Mouse (Mus musculus) heart, embryonic 11.5 days (tissue): ENCODE data around the gene Ghrl. TPM values are rescaled to one million over a fixed set of nuclear protein-coding genes. Genes with fewer than 3 reads are reported as not detected.

Source experiments
- ATAC-seq: fragments of 200-750 bp; cut with Nextera tagmentation; replicated peaks from 2 replicates; pipeline ENCODE4 v1.8.0; 2017; ENCODE audit warnings: moderate library complexity; ENCODE audit not compliant: insufficient number of reproducible peaks, low FRiP score, low TSS enrichment
- H3K27ac ChIP-seq: fragments of 300-500 bp; sonication (generic); 2 replicates; pipeline ENCODE4 v1.5.1; 2014; ENCODE audit warnings: mild to moderate bottlenecking, low read depth, low read length
- H3K27me3 ChIP-seq: fragments of 300-500 bp; sonication (generic); 2 replicates; pipeline ENCODE4 v1.6.1; 2014; ENCODE audit warnings: mild to moderate bottlenecking, low read length, mixed read lengths; ENCODE audit not compliant: control insufficient read depth, insufficient read depth
- H3K36me3 ChIP-seq: fragments of 300-500 bp; sonication (generic); 2 replicates; pipeline ENCODE4 v1.6.1; 2014; ENCODE audit warnings: mild to moderate bottlenecking, low read length, moderate library complexity, mixed read lengths; ENCODE audit not compliant: control insufficient read depth, insufficient read depth
- H3K4me1 ChIP-seq: fragments of 300-500 bp; sonication (generic); 2 replicates; pipeline ENCODE4 v1.6.1; 2014; ENCODE audit warnings: low read length; ENCODE audit not compliant: control insufficient read depth, insufficient read depth
- H3K4me2 ChIP-seq: fragments of 300-500 bp; sonication (generic); 2 replicates; pipeline ENCODE4 v1.6.1; 2014; ENCODE audit warnings: mild to moderate bottlenecking, moderate library complexity
- H3K4me3 ChIP-seq: fragments of 300-500 bp; sonication (generic); 2 replicates; pipeline ENCODE4 v1.5.1; 2014; ENCODE audit warnings: low read depth, low read length
- H3K9ac ChIP-seq: fragments of 300-500 bp; sonication (generic); 2 replicates; pipeline ENCODE4 v1.6.1; 2014; ENCODE audit warnings: mild to moderate bottlenecking, low read depth, low read length, moderate library complexity
- H3K9me3 ChIP-seq: fragments of 300-500 bp; sonication (generic); replicated peaks from 2 replicates; pipeline ENCODE4 v1.6.1; 2016; ENCODE audit warnings: low read length; ENCODE audit not compliant: control insufficient read depth
- WGBS: fragments of 180-500 bp; shearing (Covaris S2); extraction: QIAGEN DNeasy Blood & Tissue Kit; methylation state at CpG from one replicate; pipeline ENCODE4 v1.1.7; 2014; ENCODE audit not compliant: insufficient replicate concordance; 5-methylcytosine and 5-hydroxymethylcytosine counted together
- polyA plus RNA-seq: library from polyadenylated mRNA; unstranded; fragments of >200 nt; fragmentation: Nextera tagmentation; extraction: Ambion mirVana; gene quantifications from 2 replicates; pipeline ENCODE4 v1.2.1, GENCODE M21; 2014

Ghrl gene
- polyA plus RNA-seq = 0.66 and 0.69 TPM in 2 replicates

DNA sequence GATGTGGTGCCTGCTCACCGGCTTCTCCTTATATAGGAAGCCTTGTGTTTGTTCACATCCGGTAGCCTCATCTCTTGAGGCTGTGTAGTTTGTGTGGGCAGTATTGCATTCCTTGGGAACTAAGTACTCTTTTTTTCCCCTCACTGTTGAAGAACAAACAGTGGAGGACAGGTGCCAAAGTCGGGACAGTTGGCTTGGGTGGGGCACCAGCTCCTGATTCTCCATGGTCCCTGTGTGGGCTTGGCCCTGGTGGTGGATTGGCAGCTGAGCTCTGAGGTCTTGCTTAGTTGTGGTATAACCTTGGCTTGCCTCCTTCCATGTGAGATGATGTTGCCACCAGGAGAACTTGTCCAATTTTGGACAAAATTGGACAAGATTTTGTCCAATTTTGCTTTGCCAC, at the start of gene Ghrl:
Ghrl (minus strand) TSS at position 3 of the 400 bp plus-strand sequence.
- Histone ChIP-seq H3K9ac (no peak within 1 kb of the TSS), H3K9me3 (no peaks in the 10 kb centered on the region), H3K36me3 (peaks cover 15% of the 10 kb centered on the region), H3K27ac (no peak within 1 kb of the TSS), H3K4me3 (no peak within 1 kb of the TSS), H3K4me1 (no peaks in the 10 kb centered on the region), H3K27me3 (no peaks in the 10 kb centered on the region), H3K4me2 (no peak within 1 kb of the TSS)
- WGBS = 89% methylated on average over 3 of the region's 3 CpGs
- no peak for ATAC-seq

DNA sequence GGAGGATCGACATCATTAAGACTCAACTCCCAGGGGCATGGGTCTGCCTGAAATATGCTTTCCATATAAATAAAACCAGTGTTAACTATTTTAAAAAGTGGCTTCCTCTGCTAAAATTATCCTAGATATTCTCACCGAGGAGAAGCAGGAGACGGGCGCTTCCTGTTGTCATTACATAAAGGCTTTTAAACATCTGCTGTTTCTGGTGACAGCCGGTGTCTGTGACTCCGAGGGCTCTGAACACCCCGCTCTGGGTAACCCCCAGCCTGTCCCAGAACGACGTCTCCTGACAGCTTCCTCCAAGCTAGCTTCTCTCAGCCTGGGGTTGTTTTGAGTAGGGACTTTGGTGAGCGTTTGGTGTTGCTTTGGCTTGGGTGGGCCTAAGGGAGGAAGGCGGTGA, 49.1 kb upstream of the Ghrl start:
- Histone ChIP-seq H3K9me3 (no peaks in the 10 kb centered on the region), H3K27ac (no peak overlapping the region), H3K4me3 (no peak overlapping the region), H3K4me1 (no peaks in the 10 kb centered on the region), H3K4me2 (no peak overlapping the region), H3K9ac (no peak overlapping the region), H3K36me3 (no peaks in the 10 kb centered on the region), H3K27me3 (peaks cover 5% of the 10 kb centered on the region)
- ATAC-seq = no peak
- 65% methylated on average over 11 of the region's 11 CpGs for WGBS

DNA sequence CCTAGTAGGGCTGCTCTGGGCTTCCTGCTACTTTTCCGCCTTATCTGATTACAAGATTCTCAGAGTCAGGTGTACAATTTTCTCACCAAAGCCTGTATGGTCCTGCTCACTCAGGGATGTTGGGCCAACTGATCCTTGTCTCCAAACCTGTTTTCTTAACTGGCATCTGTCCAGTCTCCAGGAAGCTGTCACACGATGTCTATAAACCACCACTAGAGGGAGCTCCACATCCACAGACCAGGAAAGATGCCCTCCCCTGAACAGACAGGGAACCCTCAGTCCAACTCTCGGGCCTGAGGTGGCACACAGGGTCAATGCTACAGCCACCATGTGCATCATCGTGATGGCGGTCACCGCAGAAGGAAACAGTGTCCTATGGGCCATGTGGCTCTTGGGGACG, 42.0 kb upstream of the Ghrl start:
- H3K36me3 ChIP-seq = no peaks in the 10 kb centered on the region
- no peak for ATAC-seq
- H3K9me3 ChIP-seq = no peaks in the 10 kb centered on the region
- H3K27ac ChIP-seq = no peak overlapping the region
- H3K4me3 ChIP-seq = no peak overlapping the region
- WGBS = 21% methylated on average over 7 of the region's 7 CpGs
- no peaks in the 10 kb centered on the region for H3K4me1 ChIP-seq
- H3K4me2 ChIP-seq = no peak overlapping the region
- H3K27me3 ChIP-seq = peaks cover 17% of the 10 kb centered on the region
- no peak overlapping the region for H3K9ac ChIP-seq

DNA sequence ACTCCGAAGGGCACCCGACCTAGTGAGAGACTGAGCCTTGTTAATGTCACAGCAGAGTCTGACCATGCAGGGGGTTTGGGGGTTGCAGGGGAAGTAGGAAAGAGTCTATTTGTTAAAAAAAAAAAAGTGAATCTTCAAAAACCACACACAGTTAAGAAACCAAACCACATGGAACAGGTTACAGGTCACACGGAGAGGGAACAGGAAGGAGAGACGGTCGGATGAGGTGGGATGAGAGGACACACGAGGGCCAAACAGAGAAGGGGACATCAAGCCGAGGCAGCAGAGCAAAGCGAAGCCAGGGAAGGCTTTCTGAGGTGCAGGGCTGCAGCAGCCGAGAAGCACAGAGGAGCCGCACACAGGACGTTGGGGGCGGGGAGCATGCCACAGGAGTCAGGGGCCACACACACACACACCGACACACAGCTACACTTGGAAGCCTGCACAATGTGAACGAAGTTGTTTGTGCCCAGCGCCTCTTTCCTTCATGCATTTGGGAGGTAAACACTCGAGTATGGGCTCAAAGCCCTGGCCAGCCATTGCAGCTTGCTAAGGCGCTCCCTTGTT, 29.5 kb upstream of the Ghrl start:
- H3K4me3 ChIP-seq = no peak overlapping the region
- 55% methylated on average over 17 of the region's 17 CpGs for WGBS
- peaks cover 27% of the 10 kb centered on the region for H3K27me3 ChIP-seq
- H3K27ac ChIP-seq = no peak overlapping the region
- no peak for ATAC-seq
- H3K9ac ChIP-seq = no peak overlapping the region
- H3K36me3 ChIP-seq = no peaks in the 10 kb centered on the region
- no peak overlapping the region for H3K4me2 ChIP-seq
- H3K9me3 ChIP-seq = no peaks in the 10 kb centered on the region
- H3K4me1 ChIP-seq = no peaks in the 10 kb centered on the region

DNA sequence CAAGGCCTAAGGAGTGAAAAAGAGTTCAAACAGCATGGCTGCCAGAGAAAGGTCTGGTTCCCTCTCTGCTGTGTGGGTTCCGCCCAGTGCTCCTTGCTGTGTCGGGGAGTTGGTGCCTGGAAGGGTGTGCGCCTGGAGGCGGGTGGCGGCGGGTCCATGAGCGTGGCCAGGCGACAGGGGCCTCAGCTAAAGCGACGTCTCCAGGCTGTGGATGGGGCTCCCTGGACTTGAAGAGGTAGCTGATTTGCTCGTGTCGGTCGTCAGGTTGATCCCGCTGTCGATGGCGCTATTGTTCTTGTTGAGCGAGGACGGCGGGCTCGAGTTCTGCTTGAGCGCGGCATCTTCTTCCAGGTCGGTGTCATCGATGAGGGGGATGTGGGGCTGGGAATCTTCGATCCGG, 28.7 kb upstream of the Ghrl start:
- Histone ChIP-seq H3K4me3 (peak overlapping the region; percentile 15; the same call in 1 of the 2 replicates), H3K9ac (no peak overlapping the region), H3K27me3 (peaks cover 30% of the 10 kb centered on the region), H3K4me2 (peak overlapping the region; percentile 25), H3K27ac (no peak overlapping the region), H3K36me3 (no peaks in the 10 kb centered on the region), H3K9me3 (no peaks in the 10 kb centered on the region), H3K4me1 (no peaks in the 10 kb centered on the region)
- no peak for ATAC-seq
- WGBS = 15% methylated on average over 26 of the region's 26 CpGs

DNA sequence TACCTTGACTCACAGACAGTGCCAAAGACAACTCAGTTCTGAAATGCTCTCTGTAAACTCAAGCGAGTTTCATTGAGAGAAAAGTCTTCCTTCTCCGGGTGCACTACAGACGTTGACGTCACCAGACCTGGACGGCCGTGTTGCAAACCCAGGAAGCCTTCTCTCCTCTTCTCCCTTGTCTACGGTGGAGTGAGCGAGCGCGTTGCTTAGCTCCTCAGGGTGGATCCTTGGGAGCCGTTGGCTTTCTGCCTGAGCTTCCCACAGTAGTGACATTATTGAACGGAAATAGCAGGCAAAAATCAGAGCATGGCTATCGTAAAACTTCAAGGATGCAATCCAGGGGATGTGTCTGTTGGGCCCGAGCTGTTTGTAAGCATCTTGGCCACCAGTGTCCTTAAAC, 27.6 kb upstream of the Ghrl start:
- Histone ChIP-seq H3K27me3 (peaks cover 30% of the 10 kb centered on the region), H3K9me3 (no peaks in the 10 kb centered on the region), H3K4me1 (no peaks in the 10 kb centered on the region), H3K4me3 (no peak overlapping the region), H3K9ac (no peak overlapping the region), H3K27ac (no peak overlapping the region), H3K4me2 (no peak overlapping the region), H3K36me3 (no peaks in the 10 kb centered on the region)
- 78% methylated on average over 14 of the region's 14 CpGs for WGBS
- no peak for ATAC-seq

DNA sequence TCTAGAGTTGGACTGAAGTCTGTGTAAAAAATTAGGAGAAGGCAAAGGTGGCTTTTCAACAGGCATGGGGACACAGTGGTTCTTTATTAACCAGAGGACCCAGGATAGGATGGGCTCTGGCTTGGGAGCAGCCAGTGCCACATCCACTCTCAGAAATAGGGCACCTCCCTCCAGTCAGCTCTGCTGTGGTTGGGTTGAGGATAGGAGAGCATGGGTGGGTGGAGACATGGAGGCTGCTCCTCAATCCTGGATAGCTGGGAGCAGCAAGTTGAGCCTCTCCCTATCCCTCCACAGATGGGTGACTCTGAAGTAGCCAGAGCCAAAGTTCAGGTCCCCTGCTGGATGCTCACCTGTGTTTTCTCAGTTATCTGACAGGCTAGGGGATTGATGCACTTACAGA, 25.4 kb upstream of the Ghrl start:
- Histone ChIP-seq H3K9me3 (no peaks in the 10 kb centered on the region), H3K4me2 (no peak overlapping the region), H3K9ac (no peak overlapping the region), H3K4me1 (no peaks in the 10 kb centered on the region), H3K27ac (no peak overlapping the region), H3K27me3 (peaks cover 28% of the 10 kb centered on the region), H3K36me3 (no peaks in the 10 kb centered on the region), H3K4me3 (no peak overlapping the region)
- ATAC-seq = no peak

DNA sequence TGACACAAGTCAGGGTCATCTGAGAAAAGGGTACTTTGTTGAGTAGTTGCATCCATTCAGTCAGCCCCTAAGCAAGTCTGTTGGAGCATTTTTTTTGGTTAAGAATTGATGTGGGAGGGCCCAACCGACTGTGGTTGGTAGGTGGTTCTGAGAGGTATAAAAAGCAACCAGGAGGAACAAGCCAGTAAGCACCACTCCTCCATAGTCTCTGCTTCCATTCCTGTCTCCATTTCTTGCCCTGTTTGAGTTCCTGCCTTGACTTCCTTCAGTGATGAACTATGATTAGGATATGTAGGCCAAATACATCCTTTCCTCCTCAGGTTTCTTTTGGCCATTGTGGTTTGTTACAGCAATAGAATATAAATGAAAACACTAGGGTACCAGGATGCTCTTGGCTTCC, 23.4 kb upstream of the Ghrl start:
- Histone ChIP-seq H3K36me3 (no peaks in the 10 kb centered on the region; the same call in 1 of the 2 replicates), H3K4me3 (no peak overlapping the region), H3K27me3 (peaks cover 16% of the 10 kb centered on the region), H3K4me1 (peaks cover 6% of the 10 kb centered on the region), H3K4me2 (no peak overlapping the region), H3K9ac (no peak overlapping the region), H3K27ac (no peak overlapping the region), H3K9me3 (no peaks in the 10 kb centered on the region)
- whole genome bisulfite sequencing = 46% methylated on average over 1 of the region's 1 CpGs
- no peak for ATAC-seq

DNA sequence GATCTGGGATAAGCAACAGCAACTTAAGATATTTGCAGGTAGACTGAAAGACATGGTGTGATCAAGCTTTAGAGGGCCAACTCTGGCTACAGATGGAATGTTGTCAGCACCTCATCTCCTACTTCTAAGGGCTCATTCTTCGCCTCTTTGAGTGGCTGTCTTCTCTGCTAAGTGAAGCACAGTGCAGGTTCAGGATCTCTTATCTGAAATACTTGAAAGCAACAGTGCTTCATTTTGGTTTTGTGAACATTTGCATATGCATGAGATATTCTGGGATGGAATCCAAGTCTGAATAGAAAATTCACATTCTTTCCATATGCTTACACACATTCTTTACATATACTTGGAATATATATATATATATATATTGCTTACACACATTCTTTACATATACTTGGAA, 22.6 kb upstream of the Ghrl start:
- WGBS = 39% methylated on average over 1 of the region's 1 CpGs
- Histone ChIP-seq H3K9me3 (no peaks in the 10 kb centered on the region), H3K9ac (no peak overlapping the region), H3K4me1 (peaks cover 6% of the 10 kb centered on the region), H3K27me3 (peaks cover 11% of the 10 kb centered on the region; the same call in 1 of the 2 replicates), H3K4me2 (no peak overlapping the region), H3K36me3 (no peaks in the 10 kb centered on the region; the same call in 1 of the 2 replicates), H3K27ac (no peak overlapping the region), H3K4me3 (no peak overlapping the region)
- no peak for ATAC-seq
